Mouse (Mus musculus): ENCODE data around the gene Hypk.

DNA sequence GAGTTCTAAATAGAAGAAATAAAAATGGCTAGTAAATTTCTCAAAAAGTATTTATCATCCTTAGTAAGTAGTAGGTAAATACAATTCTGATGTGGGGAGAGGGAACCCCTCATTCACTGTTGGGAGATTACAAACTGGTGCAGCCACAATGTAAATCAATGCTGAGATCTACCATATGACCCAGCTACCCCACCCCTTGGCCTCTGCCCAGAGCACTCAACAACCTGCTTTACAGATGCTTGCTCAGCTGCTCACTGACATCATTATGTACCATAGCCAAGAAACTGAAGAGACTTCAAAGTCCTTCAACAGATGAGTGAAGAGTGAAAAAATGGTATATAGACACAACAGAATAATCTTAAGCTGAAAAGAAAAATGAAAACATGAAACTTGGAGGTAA, 49.8 kb upstream of the Hypk start:
- TF ChIP-seq CTCF (IDR thresholded peaks at IDR 0.05; ENCODE audit: extremely low read depth, insufficient read length, insufficient replicate concordance, low read depth, low read length), result no peak
- TF ChIP-seq POLR2A (IDR thresholded peaks at IDR 0.05; ENCODE audit: low read depth, low read length), result no peak

All from small intestine, adult 2 months (tissue).